Mouse (Mus musculus) heart, embryonic 14.5 days (tissue): Measurements from ENCODE around the gene Dppa1. TPM values are rescaled to one million over a fixed set of nuclear protein-coding genes. Genes with fewer than 3 reads are reported as not detected.

Experiments
- ATAC-seq: fragments of 200-750 bp; cut with Nextera tagmentation; 2 replicates; pipeline ENCODE4 v1.8.0; 2017; ENCODE audit warnings: low read depth, moderate TSS enrichment; ENCODE audit not compliant: insufficient number of reproducible peaks, insufficient read depth, low FRiP score
- H3K27ac ChIP-seq, 2 experiments: fragments of 200-500 bp in 1 of 2; fragments of 300-500 bp in 1 of 2; sonication (generic) in 1 of 2; replicated peaks in 1 of 2; 2 replicates each; pipeline ENCODE4 v1.5.1; 2012 to 2014; ENCODE audit warnings: low read depth in 2 of 2, low read length in 2 of 2, control low read depth in 1 of 2, mild to moderate bottlenecking in 1 of 2, mixed read lengths in 1 of 2; ENCODE audit not compliant: control insufficient read depth in 1 of 2, insufficient read depth in 1 of 2
- H3K27me3 ChIP-seq: fragments of 300-500 bp; sonication (generic); 2 replicates; pipeline ENCODE4 v1.6.1; 2014; ENCODE audit warnings: mild to moderate bottlenecking, low read length, control low read depth; ENCODE audit not compliant: control insufficient read depth, insufficient read depth
- H3K36me3 ChIP-seq: fragments of 300-500 bp; sonication (generic); 2 replicates; pipeline ENCODE4 v1.6.1; 2014; ENCODE audit warnings: mild to moderate bottlenecking, control low read depth, low read length, mixed read lengths; ENCODE audit not compliant: control insufficient read depth, insufficient read depth
- H3K4me1 ChIP-seq, 2 experiments: fragments of 200-500 bp in 1 of 2; fragments of 300-500 bp in 1 of 2; sonication (generic) in 1 of 2; 2 replicates each; pipeline ENCODE4 v1.6.1; 2012 to 2014; ENCODE audit warnings: low read length in 2 of 2, control low read depth in 1 of 2, mixed read lengths in 1 of 2; ENCODE audit not compliant: control insufficient read depth in 2 of 2, insufficient read depth in 2 of 2
- H3K4me2 ChIP-seq: fragments of 300-500 bp; sonication (generic); 2 replicates; pipeline ENCODE4 v1.6.1; 2014; ENCODE audit warnings: mild to moderate bottlenecking, low read length
- H3K4me3 ChIP-seq, 2 experiments: fragments of 200-500 bp in 1 of 2; fragments of 300-500 bp in 1 of 2; sonication (generic) in 1 of 2; 2 replicates each; pipeline ENCODE4 v1.5.1; 2012 to 2014; ENCODE audit warnings: low read length in 2 of 2, mild to moderate bottlenecking in 2 of 2, control low read depth in 1 of 2, low read depth in 1 of 2, moderate library complexity in 1 of 2; ENCODE audit not compliant: control insufficient read depth in 1 of 2, insufficient read depth in 1 of 2
- H3K9ac ChIP-seq: fragments of 300-500 bp; sonication (generic); 2 replicates; pipeline ENCODE4 v1.6.1; 2014; ENCODE audit warnings: mild to moderate bottlenecking, low read length
- H3K9me3 ChIP-seq: fragments of 300-500 bp; sonication (generic); 2 replicates; pipeline ENCODE4 v1.6.1; 2016; ENCODE audit warnings: low read length, control low read depth; ENCODE audit not compliant: control insufficient read depth
- WGBS: fragments of 180-500 bp; shearing (Covaris S2); extraction: QIAGEN DNeasy Blood & Tissue Kit; methylation state at CpG from one replicate; pipeline ENCODE4 v1.1.7; 2014; 5-methylcytosine and 5-hydroxymethylcytosine counted together
- polyA plus RNA-seq: library from polyadenylated mRNA; unstranded; fragments of >200 nt; fragmentation: Nextera tagmentation; extraction: Ambion mirVana; gene quantifications from 2 replicates; pipeline ENCODE4 v1.2.1, GENCODE M21; 2014

Gene Dppa1
- polyA plus RNA-seq, 1 experiment from 2014 or later, result not detected

DNA sequence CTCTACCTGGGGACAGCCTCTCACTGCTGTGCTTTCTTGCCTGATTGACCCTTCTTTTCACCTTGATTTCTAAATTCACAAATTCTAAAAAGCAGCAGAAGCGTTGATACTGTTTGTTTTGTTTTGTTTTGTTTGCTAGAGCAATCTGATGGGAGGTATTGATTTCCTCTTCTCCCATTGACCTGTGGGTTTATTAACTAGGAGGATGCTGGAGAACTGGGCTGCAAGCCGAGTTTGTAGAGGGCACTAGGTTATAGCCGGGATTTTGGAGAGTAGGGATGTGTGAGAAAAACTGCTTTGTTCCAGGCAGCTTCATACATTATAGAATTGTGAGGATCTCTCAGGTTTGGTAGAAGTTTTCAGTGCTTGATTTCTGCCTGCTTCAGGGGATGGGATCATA is 48.6 kb downstream of the Dppa1 start:
- no peaks in the 10 kb centered on the region for H3K36me3 ChIP-seq
- no peak for ATAC-seq
- no peak overlapping the region for H3K4me2 ChIP-seq
- H3K27me3 ChIP-seq, result no peaks in the 10 kb centered on the region
- H3K9me3 ChIP-seq, result no peaks in the 10 kb centered on the region
- H3K27ac ChIP-seq, result no peak overlapping the region
- no peaks in the 10 kb centered on the region for H3K4me1 ChIP-seq
- H3K4me3 ChIP-seq, result no peak overlapping the region
- no peak overlapping the region for H3K9ac ChIP-seq
- 76% methylated on average over 3 of the region's 3 CpGs for WGBS

DNA sequence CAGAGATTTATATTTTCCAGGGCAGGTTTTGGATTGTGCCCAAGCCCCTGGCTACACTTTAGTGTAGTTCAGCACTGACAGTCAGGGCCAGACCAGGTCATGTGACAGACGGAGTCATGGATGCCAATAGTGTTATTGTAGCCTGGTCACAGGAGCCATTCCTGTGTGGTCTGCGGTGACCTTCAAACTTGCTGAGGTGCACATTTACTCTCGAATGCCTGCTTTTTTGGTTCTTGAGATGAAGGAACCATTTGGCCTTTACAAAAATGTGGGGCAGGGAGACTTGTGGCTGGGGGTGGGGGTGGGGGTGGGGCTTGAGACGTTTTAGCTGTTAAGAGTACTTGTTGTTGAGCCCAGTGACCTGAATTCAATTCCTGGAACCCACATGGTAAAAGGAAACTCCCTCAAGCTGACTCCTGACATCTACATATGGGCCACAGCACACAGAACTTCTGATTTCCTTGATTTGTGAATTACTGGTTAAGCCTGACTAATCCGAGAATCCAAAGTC is 50.2 kb downstream of the Dppa1 start:
- Histone ChIP-seq H3K36me3 (no peaks in the 10 kb centered on the region), H3K4me1 (no peaks in the 10 kb centered on the region), H3K4me2 (no peak overlapping the region), H3K4me3 (no peak overlapping the region), H3K27me3 (no peaks in the 10 kb centered on the region), H3K27ac (no peak overlapping the region), H3K9me3 (no peaks in the 10 kb centered on the region), H3K9ac (no peak overlapping the region)
- ATAC-seq, result no peak
- 49% methylated on average over 5 of the region's 5 CpGs for WGBS

DNA sequence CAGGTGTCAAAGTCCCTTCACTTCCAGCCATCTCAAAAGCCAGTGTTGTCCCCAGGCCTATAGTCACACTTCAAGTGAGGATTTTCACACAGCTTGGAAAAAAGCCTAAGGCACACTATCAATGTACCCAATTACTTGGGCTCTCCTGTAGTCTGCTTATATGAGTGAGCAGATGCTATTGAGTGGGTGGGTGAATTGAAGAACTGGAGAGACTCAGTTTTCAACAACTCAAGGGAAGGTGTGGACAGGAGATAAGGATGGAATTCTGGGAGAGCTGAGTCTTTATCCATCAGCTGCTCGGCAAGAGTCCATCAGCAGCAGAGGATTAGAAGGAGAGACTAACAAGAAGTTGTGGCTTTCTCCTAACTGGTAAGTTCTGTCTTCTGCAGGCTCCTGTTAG is 57.7 kb downstream of the Dppa1 start, which contains the start of gene BC053393:
BC053393 (plus strand) TSS at position 210 of the 400 bp plus-strand sequence.
- no peak within 1 kb of the TSS for H3K4me3 ChIP-seq
- ATAC-seq, result no peak
- no peaks in the 10 kb centered on the region for H3K27me3 ChIP-seq
- H3K9ac ChIP-seq, result no peak within 1 kb of the TSS
- no peaks in the 10 kb centered on the region for H3K36me3 ChIP-seq
- H3K27ac ChIP-seq, result no peak within 1 kb of the TSS
- no peaks in the 10 kb centered on the region for H3K9me3 ChIP-seq
- 0% methylated on average over 1 of the region's 1 CpGs for WGBS
- H3K4me2 ChIP-seq, result no peak within 1 kb of the TSS
- H3K4me1 ChIP-seq, result peaks cover 0 to 3% of the 10 kb centered on the region in 2 experiments; a peak in 1 of 4 replicates

DNA sequence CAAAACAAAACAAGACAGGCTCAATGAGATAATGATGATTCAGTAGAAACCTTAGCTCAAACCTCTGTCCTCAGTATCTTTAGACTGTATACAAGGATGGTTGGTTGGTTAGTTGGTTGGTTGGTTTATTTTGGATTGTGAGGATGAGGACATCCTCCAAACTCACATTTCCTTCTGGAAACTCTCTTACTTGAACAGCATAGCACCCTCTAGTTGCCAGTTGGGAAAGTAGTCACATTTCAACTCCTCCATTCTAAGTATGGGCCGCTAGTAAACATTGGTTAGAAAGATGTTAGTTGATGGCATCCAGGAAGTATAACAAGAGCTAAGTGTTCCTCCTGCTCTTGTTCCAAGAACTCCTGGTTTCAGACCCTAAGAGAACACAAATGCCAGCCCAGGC is 60.0 kb downstream of the Dppa1 start:
- no peak overlapping the region for H3K4me2 ChIP-seq
- no peaks in the 10 kb centered on the region for H3K36me3 ChIP-seq
- H3K4me1 ChIP-seq, result peaks cover 0 to 3% of the 10 kb centered on the region in 2 experiments; a peak in 1 of 4 replicates
- H3K27ac ChIP-seq, result no peak overlapping the region
- H3K9me3 ChIP-seq, result no peaks in the 10 kb centered on the region
- no peak for ATAC-seq
- H3K27me3 ChIP-seq, result no peaks in the 10 kb centered on the region
- H3K9ac ChIP-seq, result no peak overlapping the region
- H3K4me3 ChIP-seq, result no peak overlapping the region
- WGBS, result 74% methylated on average over 1 of the region's 1 CpGs

DNA sequence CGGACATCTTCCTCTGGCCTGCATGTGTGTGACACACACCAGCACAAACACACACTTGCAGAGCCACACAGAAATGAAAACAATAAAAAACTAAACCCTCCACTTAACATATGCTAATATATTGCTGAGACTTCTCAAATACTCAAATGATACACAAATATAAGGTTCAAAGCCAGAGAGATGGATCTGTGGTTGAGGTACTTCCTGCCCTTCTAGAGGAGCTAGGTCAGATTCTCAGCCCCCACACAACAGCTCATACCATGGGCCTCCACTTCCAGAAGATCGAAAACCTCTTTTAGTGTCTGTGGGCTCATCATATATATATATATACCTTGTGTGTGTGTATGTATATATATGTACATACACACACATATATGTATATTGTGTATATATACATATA is 63.1 kb downstream of the Dppa1 start:
- H3K36me3 ChIP-seq, result no peaks in the 10 kb centered on the region
- no peak overlapping the region for H3K9ac ChIP-seq
- 87% methylated on average over 2 of the region's 2 CpGs for WGBS
- no peak overlapping the region for H3K4me2 ChIP-seq
- no peaks in the 10 kb centered on the region for H3K27me3 ChIP-seq
- H3K27ac ChIP-seq, result no peak overlapping the region
- ATAC-seq, result no peak
- no peak overlapping the region for H3K4me3 ChIP-seq
- H3K4me1 ChIP-seq, result no peaks in the 10 kb centered on the region
- no peaks in the 10 kb centered on the region for H3K9me3 ChIP-seq

DNA sequence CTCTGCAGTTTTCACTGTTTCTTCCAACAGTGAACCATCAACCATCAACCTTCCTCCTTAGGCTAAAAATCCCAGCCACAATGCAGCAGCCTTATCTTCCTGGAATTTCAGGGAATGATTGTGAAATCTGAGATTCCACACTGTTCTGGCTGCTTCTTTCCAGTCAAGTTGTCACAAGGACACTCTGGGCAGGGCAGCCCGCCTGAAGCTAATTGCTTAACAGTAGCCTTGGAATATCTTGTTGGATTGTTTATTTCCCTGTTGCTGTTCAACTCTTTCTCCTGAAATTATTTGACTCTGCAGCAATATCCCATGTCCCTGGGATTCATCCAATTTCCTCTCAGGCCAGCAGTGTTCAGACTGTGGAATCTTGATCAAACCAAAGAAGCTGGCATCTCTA is 64.4 kb downstream of the Dppa1 start:
- Histone ChIP-seq H3K4me1 (no peaks in the 10 kb centered on the region), H3K36me3 (no peaks in the 10 kb centered on the region), H3K4me2 (no peak overlapping the region), H3K9ac (no peak overlapping the region), H3K4me3 (no peak overlapping the region), H3K27me3 (no peaks in the 10 kb centered on the region), H3K9me3 (no peaks in the 10 kb centered on the region), H3K27ac (no peak overlapping the region)
- ATAC-seq, result no peak
- WGBS, result 45% methylated on average over 1 of the region's 1 CpGs

DNA sequence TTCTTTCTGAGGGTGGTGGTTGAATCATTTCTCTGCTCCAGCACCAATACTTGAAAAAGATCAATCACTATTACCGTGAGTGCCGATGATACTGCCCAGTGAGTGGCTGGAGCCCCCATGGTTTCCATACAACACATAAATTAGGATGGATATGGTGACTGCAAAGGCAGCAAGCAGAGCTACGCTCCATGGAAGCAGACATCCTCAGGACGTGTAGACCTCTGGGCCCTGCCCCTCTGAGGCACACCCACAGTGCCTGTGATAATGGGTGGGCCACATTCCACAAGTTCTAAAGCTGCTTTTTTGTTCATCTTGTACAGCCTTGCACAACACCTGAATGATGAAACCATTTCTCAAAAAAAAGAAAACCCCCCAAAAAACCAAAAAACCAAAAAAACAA is 68.0 kb downstream of the Dppa1 start:
- H3K4me3 ChIP-seq, result no peak overlapping the region
- 87% methylated on average over 4 of the region's 4 CpGs for WGBS
- H3K27me3 ChIP-seq, result no peaks in the 10 kb centered on the region
- no peak overlapping the region for H3K27ac ChIP-seq
- H3K4me1 ChIP-seq, result no peaks in the 10 kb centered on the region
- H3K9ac ChIP-seq, result no peak overlapping the region
- ATAC-seq, result no peak
- H3K36me3 ChIP-seq, result no peaks in the 10 kb centered on the region
- no peaks in the 10 kb centered on the region for H3K9me3 ChIP-seq
- H3K4me2 ChIP-seq, result no peak overlapping the region
